Mouse (Mus musculus) heart, embryonic 10.5 days (tissue): ENCODE measurements at regions not wholly inside any gene's neighbourhood (a gene's known extent, or its start where the extent isn't known, plus 50 kb on each side); places are given as distances from the start of the nearest gene placed in this dataset.

Source experiments
- DNase-seq: peaks from one replicate; pipeline ENCODE4 v3.0.0-alpha.2; 2017; ENCODE audit warnings: low spot score
- H3K27ac ChIP-seq: fragments of 300-500 bp; sonication (generic); 2 replicates; pipeline ENCODE4 v1.5.1; 2016; ENCODE audit warnings: mild to moderate bottlenecking
- H3K27me3 ChIP-seq: fragments of 300-500 bp; sonication (generic); 2 replicates; pipeline ENCODE4 v1.6.1; 2016; ENCODE audit warnings: mild to moderate bottlenecking; ENCODE audit not compliant: poor library complexity, insufficient read depth, severe bottlenecking
- H3K36me3 ChIP-seq: fragments of 300-500 bp; sonication (generic); 2 replicates; pipeline ENCODE4 v1.6.1; 2016; ENCODE audit warnings: mild to moderate bottlenecking, moderate library complexity
- H3K4me1 ChIP-seq: fragments of 300-500 bp; sonication (generic); 2 replicates; pipeline ENCODE4 v1.6.1; 2016; ENCODE audit warnings: mild to moderate bottlenecking
- H3K4me3 ChIP-seq: fragments of 300-500 bp; sonication (generic); 2 replicates; pipeline ENCODE4 v1.5.1; 2016; ENCODE audit warnings: mild to moderate bottlenecking, moderate library complexity
- H3K9me3 ChIP-seq: fragments of 300-500 bp; sonication (generic); 2 replicates; pipeline ENCODE4 v1.6.1; 2016; ENCODE audit warnings: mild to moderate bottlenecking, moderate library complexity
- WGBS: fragments of 180-500 bp; shearing (Covaris S2); methylation state at CpG from one replicate; pipeline ENCODE4 v1.1.7; 2016; 5-methylcytosine and 5-hydroxymethylcytosine counted together

- Histone ChIP-seq H3K4me1 (no peaks in the 10 kb centered on the region), H3K27ac (no peak overlapping the region), H3K4me3 (no peak overlapping the region), H3K36me3 (no peaks in the 10 kb centered on the region), H3K9me3 (no peaks in the 10 kb centered on the region), H3K27me3 (no peaks in the 10 kb centered on the region)
- 81% methylated on average over 2 of the region's 2 CpGs for WGBS
- DNase-seq, result no peak
Measured at GRCm38 (mm10) chr9:31794911-31795310, 118.4 kb downstream of the Barx2 start.

GRCm38 (mm10) chr9:31775956-31776355 is 137.3 kb downstream of the Barx2 start:
- no peaks in the 10 kb centered on the region for H3K9me3 ChIP-seq
- H3K36me3 ChIP-seq, result no peaks in the 10 kb centered on the region
- no peaks in the 10 kb centered on the region for H3K27me3 ChIP-seq
- DNase-seq, result no peak
- no peak overlapping the region for H3K27ac ChIP-seq
- no peaks in the 10 kb centered on the region for H3K4me1 ChIP-seq
- no peak overlapping the region for H3K4me3 ChIP-seq
- WGBS, result 90% methylated on average over 3 of the region's 3 CpGs

- H3K9me3 ChIP-seq, result no peaks in the 10 kb centered on the region
- no peak for DNase-seq
Measured at GRCm38 (mm10) chr9:31765401-31765800, 147.9 kb downstream of the Barx2 start.

GRCm38 (mm10) chr9:31757894-31758561 is 155.2 kb downstream of the Barx2 start:
- Histone ChIP-seq H3K4me3 (no peak overlapping the region), H3K27ac (no peak overlapping the region), H3K27me3 (no peaks in the 10 kb centered on the region), H3K4me1 (no peaks in the 10 kb centered on the region), H3K9me3 (no peaks in the 10 kb centered on the region), H3K36me3 (no peaks in the 10 kb centered on the region)
- 66% methylated on average over 6 of the region's 6 CpGs for WGBS
- DNase-seq, result no peak

More at GRCm38 (mm10) chr9:31765401-31765800, 147.9 kb downstream of the Barx2 start:
- no peaks in the 10 kb centered on the region for H3K36me3 ChIP-seq
- no peaks in the 10 kb centered on the region for H3K4me1 ChIP-seq
- no peaks in the 10 kb centered on the region for H3K27me3 ChIP-seq
- no peak overlapping the region for H3K4me3 ChIP-seq
- 76% methylated on average over 4 of the region's 4 CpGs for WGBS
- H3K27ac ChIP-seq, result no peak overlapping the region

GRCm38 (mm10) chr9:31730443-31730842 is 182.8 kb downstream of the Barx2 start:
- H3K9me3 ChIP-seq, result no peaks in the 10 kb centered on the region

GRCm38 (mm10) chr9:31719309-31719708 is 194.0 kb downstream of the Barx2 start:
- DNase-seq, result no peak
- 59% methylated on average over 6 of the region's 6 CpGs for WGBS

More at GRCm38 (mm10) chr9:31730443-31730842, 182.8 kb downstream of the Barx2 start:
- H3K4me1 ChIP-seq, result no peaks in the 10 kb centered on the region
- no peak overlapping the region for H3K4me3 ChIP-seq
- H3K36me3 ChIP-seq, result no peaks in the 10 kb centered on the region
- no peak for DNase-seq
- no peaks in the 10 kb centered on the region for H3K27me3 ChIP-seq
- H3K27ac ChIP-seq, result no peak overlapping the region

GRCm38 (mm10) chr9:31710022-31710421 is 203.2 kb downstream of the Barx2 start:
- no peaks in the 10 kb centered on the region for H3K27me3 ChIP-seq
- H3K9me3 ChIP-seq, result no peaks in the 10 kb centered on the region
- DNase-seq, result no peak
- H3K4me3 ChIP-seq, result no peak overlapping the region
- WGBS, result 56% methylated on average over 2 of the region's 2 CpGs
- H3K4me1 ChIP-seq, result peaks cover 5% of the 10 kb centered on the region
- no peaks in the 10 kb centered on the region for H3K36me3 ChIP-seq
- H3K27ac ChIP-seq, result no peak overlapping the region

More at GRCm38 (mm10) chr9:31719309-31719708, 194.0 kb downstream of the Barx2 start:
- Histone ChIP-seq H3K36me3 (no peaks in the 10 kb centered on the region), H3K4me1 (peaks cover 6% of the 10 kb centered on the region), H3K27ac (no peak overlapping the region), H3K27me3 (no peaks in the 10 kb centered on the region), H3K4me3 (no peak overlapping the region), H3K9me3 (no peaks in the 10 kb centered on the region)

GRCm38 (mm10) chr9:31706688-31707087 is 206.6 kb downstream of the Barx2 start:
- H3K27me3 ChIP-seq, result no peaks in the 10 kb centered on the region
- H3K9me3 ChIP-seq, result no peaks in the 10 kb centered on the region
- no peaks in the 10 kb centered on the region for H3K36me3 ChIP-seq
- H3K4me1 ChIP-seq, result no peaks in the 10 kb centered on the region
- no peak for DNase-seq
- no peak overlapping the region for H3K4me3 ChIP-seq
- WGBS, result 68% methylated on average over 7 of the region's 7 CpGs
- H3K27ac ChIP-seq, result no peak overlapping the region

- Histone ChIP-seq H3K36me3 (no peaks in the 10 kb centered on the region), H3K27ac (no peak overlapping the region), H3K4me3 (no peak overlapping the region), H3K9me3 (no peaks in the 10 kb centered on the region), H3K27me3 (peaks cover 13% of the 10 kb centered on the region), H3K4me1 (peaks cover 16% of the 10 kb centered on the region)
- WGBS, result 75% methylated on average over 7 of the region's 7 CpGs
- no peak for DNase-seq
Measured at GRCm38 (mm10) chr9:31690921-31691475, 222.3 kb downstream of the Barx2 start.

- peak overlapping the region; percentile 42 for H3K4me3 ChIP-seq
- H3K27ac ChIP-seq, result no peak overlapping the region
- H3K4me1 ChIP-seq, result peaks cover 23% of the 10 kb centered on the region
- no peaks in the 10 kb centered on the region for H3K9me3 ChIP-seq
- H3K27me3 ChIP-seq, result peaks cover 27% of the 10 kb centered on the region
- H3K36me3 ChIP-seq, result no peaks in the 10 kb centered on the region
- 9% methylated on average over 3 of the region's 3 CpGs for WGBS
- DNase-seq, result no peak
Measured at GRCm38 (mm10) chr9:31688398-31688705, 224.1 kb upstream of the Tmem45b start.

GRCm38 (mm10) chr9:31687686-31688397 is 223.6 kb upstream of the Tmem45b start:
- no peaks in the 10 kb centered on the region for H3K9me3 ChIP-seq
- H3K36me3 ChIP-seq, result no peaks in the 10 kb centered on the region
- DNase-seq, result no peak
- 21% methylated on average over 17 of the region's 17 CpGs for WGBS
- H3K4me3 ChIP-seq, result peak overlapping the region; percentile 42
- peaks cover 28% of the 10 kb centered on the region for H3K4me1 ChIP-seq
- H3K27me3 ChIP-seq, result peaks cover 31% of the 10 kb centered on the region
- no peak overlapping the region for H3K27ac ChIP-seq

GRCm38 (mm10) chr9:31686466-31686865 is 222.2 kb upstream of the Tmem45b start:
- peaks cover 31% of the 10 kb centered on the region for H3K4me1 ChIP-seq
- DNase-seq, result no peak
- 79% methylated on average over 5 of the region's 5 CpGs for WGBS
- H3K27ac ChIP-seq, result no peak overlapping the region
- H3K27me3 ChIP-seq, result peaks cover 34% of the 10 kb centered on the region
- H3K9me3 ChIP-seq, result no peaks in the 10 kb centered on the region
- no peak overlapping the region for H3K4me3 ChIP-seq
- H3K36me3 ChIP-seq, result no peaks in the 10 kb centered on the region

GRCm38 (mm10) chr9:31684812-31685188 is 220.5 kb upstream of the Tmem45b start:
- Histone ChIP-seq H3K4me3 (no peak overlapping the region), H3K27me3 (peaks cover 34% of the 10 kb centered on the region), H3K27ac (no peak overlapping the region), H3K9me3 (no peaks in the 10 kb centered on the region), H3K36me3 (no peaks in the 10 kb centered on the region), H3K4me1 (peaks cover 31% of the 10 kb centered on the region)
- WGBS, result 79% methylated on average over 8 of the region's 8 CpGs
- DNase-seq, result no peak
